Mouse (Mus musculus): Measurements from ENCODE around the gene Plrg1.

GRCm38 (mm10) chr3:83099651-83100050 is 44.3 kb downstream of the Plrg1 start:
- no peak for TF ChIP-seq CTCF (IDR thresholded peaks at IDR 0.05)
- TF ChIP-seq EP300 (IDR thresholded peaks at IDR 0.05; ENCODE audit: insufficient read depth, low read depth, low read length): no peak
- no peak for TF ChIP-seq POLR2A (IDR thresholded peaks at IDR 0.05; ENCODE audit: insufficient read depth, low read depth, low read length)

Measured in heart, adult 2 months (tissue).